Mouse (Mus musculus): ENCODE measurements around the gene Olfr695.

DNA sequence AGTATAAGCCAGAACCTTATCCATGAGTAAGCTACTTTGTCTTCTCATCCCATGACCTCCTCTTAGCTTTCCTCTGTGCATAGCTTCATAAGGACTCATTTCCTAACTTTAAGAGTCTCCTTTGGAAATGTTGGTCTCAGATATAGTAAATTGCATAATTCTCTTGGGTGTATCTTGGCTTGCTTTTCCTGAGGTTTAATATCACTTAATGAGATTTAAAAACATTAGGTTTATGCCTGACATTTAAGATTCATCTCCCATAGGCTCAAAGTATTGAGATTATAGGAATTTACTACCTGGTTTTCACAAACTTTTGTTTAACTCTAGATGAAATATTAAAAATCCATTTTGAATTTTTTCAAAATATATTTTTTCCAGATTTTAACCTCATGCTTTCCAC is at the start of gene Olfr695:
- TF ChIP-seq TAL1 (IDR thresholded peaks at IDR 0.05; ENCODE audit: low read length) (no peak), GATA1 (IDR thresholded peaks at IDR 0.05; ENCODE audit: low read length) (no peak)
